Mouse (Mus musculus) limb, embryonic 10.5 days (tissue): ENCODE data around the gene Rapgef4. TPM values are rescaled to one million over a fixed set of nuclear protein-coding genes. Genes with fewer than 3 reads are reported as not detected.
A peak's percentile ranks its signal among the peaks of the same experiment; 100 is the strongest.

Experiments used
- DNase-seq: peaks from one replicate; pipeline ENCODE4 v3.0.0-alpha.2; 2017; ENCODE audit warnings: low spot score
- H3K27ac ChIP-seq: fragments of 300-500 bp; sonication (generic); 2 replicates; pipeline ENCODE4 v1.5.1; 2016; ENCODE audit warnings: mild to moderate bottlenecking
- H3K27me3 ChIP-seq: fragments of 300-500 bp; sonication (generic); 2 replicates; pipeline ENCODE4 v1.6.1; 2016; ENCODE audit warnings: low read depth, mild to moderate bottlenecking; ENCODE audit not compliant: poor library complexity, severe bottlenecking
- H3K36me3 ChIP-seq: fragments of 300-500 bp; sonication (generic); 2 replicates; pipeline ENCODE4 v1.6.1; 2016; ENCODE audit warnings: mild to moderate bottlenecking, moderate library complexity
- H3K4me1 ChIP-seq: fragments of 300-500 bp; sonication (generic); 2 replicates; pipeline ENCODE4 v1.6.1; 2016
- H3K4me3 ChIP-seq: fragments of 300-500 bp; sonication (generic); 2 replicates; pipeline ENCODE4 v1.5.1; 2016; ENCODE audit warnings: mild to moderate bottlenecking, moderate library complexity
- H3K9me3 ChIP-seq: fragments of 300-500 bp; sonication (generic); replicated peaks from 2 replicates; pipeline ENCODE4 v1.6.1; 2016; ENCODE audit warnings: mild to moderate bottlenecking
- WGBS: fragments of 180-500 bp; shearing (Covaris S2); methylation state at CpG from one replicate; pipeline ENCODE4 v1.1.7; 2016; 5-methylcytosine and 5-hydroxymethylcytosine counted together
- polyA plus RNA-seq: library from polyadenylated mRNA; unstranded; fragments of >200 nt; fragmentation: Nextera tagmentation; extraction: Ambion mirVana; gene quantifications from 2 replicates; pipeline ENCODE4 v1.2.1, GENCODE M21; 2016

The Rapgef4 gene
- polyA plus RNA-seq, 1 experiment from 2014 or later = 1.6 TPM

GRCm38 (mm10) chr2:72178515-72178914 is 197.5 kb downstream of the Rapgef4 start:
- no peaks in the 10 kb centered on the region for H3K9me3 ChIP-seq

GRCm38 (mm10) chr2:72179600-72180301 is 198.7 kb downstream of the Rapgef4 start:
- no peak overlapping the region for H3K27ac ChIP-seq
- no peaks in the 10 kb centered on the region for H3K27me3 ChIP-seq
- no peaks in the 10 kb centered on the region for H3K36me3 ChIP-seq
- DNase-seq = no peak
- no peaks in the 10 kb centered on the region for H3K9me3 ChIP-seq
- 93% methylated on average over 15 of the region's 15 CpGs for WGBS
- no peak overlapping the region for H3K4me3 ChIP-seq
- peaks cover 10% of the 10 kb centered on the region for H3K4me1 ChIP-seq

More at GRCm38 (mm10) chr2:72178515-72178914, 197.5 kb downstream of the Rapgef4 start:
- Histone ChIP-seq H3K36me3 (no peaks in the 10 kb centered on the region), H3K27me3 (no peaks in the 10 kb centered on the region), H3K4me3 (no peak overlapping the region), H3K4me1 (peaks cover 10% of the 10 kb centered on the region), H3K27ac (no peak overlapping the region)
- DNase-seq = no peak
- WGBS = 95% methylated on average over 11 of the region's 11 CpGs

GRCm38 (mm10) chr2:72181443-72181842 is 200.4 kb downstream of the Rapgef4 start:
- Histone ChIP-seq H3K9me3 (no peaks in the 10 kb centered on the region), H3K4me1 (0 out of 2 replicates have a peak, but pooled peaks cover 4% of the 10 kb centered on the region)
- WGBS = 85% methylated on average over 2 of the region's 2 CpGs

GRCm38 (mm10) chr2:72183751-72184150 is 202.7 kb downstream of the Rapgef4 start:
- no peak for DNase-seq
- Histone ChIP-seq H3K27me3 (no peaks in the 10 kb centered on the region), H3K27ac (no peak overlapping the region), H3K36me3 (no peaks in the 10 kb centered on the region), H3K9me3 (no peaks in the 10 kb centered on the region), H3K4me3 (no peak overlapping the region), H3K4me1 (no peaks in the 10 kb centered on the region)
- 88% methylated on average over 3 of the region's 3 CpGs for WGBS

More at GRCm38 (mm10) chr2:72181443-72181842, 200.4 kb downstream of the Rapgef4 start:
- no peak for DNase-seq
- Histone ChIP-seq H3K4me3 (no peak overlapping the region), H3K27ac (no peak overlapping the region), H3K27me3 (no peaks in the 10 kb centered on the region), H3K36me3 (no peaks in the 10 kb centered on the region)

- Histone ChIP-seq H3K4me1 (peaks cover 8% of the 10 kb centered on the region), H3K27ac (no peak overlapping the region), H3K4me3 (no peak overlapping the region), H3K27me3 (no peaks in the 10 kb centered on the region), H3K36me3 (no peaks in the 10 kb centered on the region), H3K9me3 (no peaks in the 10 kb centered on the region)
- 75% methylated on average over 6 of the region's 6 CpGs for WGBS
- DNase-seq = no peak
Measured at GRCm38 (mm10) chr2:72196190-72196965, 215.3 kb downstream of the Rapgef4 start.

GRCm38 (mm10) chr2:72197026-72197425 is 216.0 kb downstream of the Rapgef4 start:
- Histone ChIP-seq H3K4me3 (no peak overlapping the region), H3K9me3 (no peaks in the 10 kb centered on the region), H3K36me3 (no peaks in the 10 kb centered on the region), H3K27me3 (no peaks in the 10 kb centered on the region), H3K27ac (no peak overlapping the region), H3K4me1 (peaks cover 11% of the 10 kb centered on the region)
- WGBS = 53% methylated on average over 3 of the region's 3 CpGs
- DNase-seq = no peak

- H3K27ac ChIP-seq = no peak overlapping the region
- no peak overlapping the region for H3K4me3 ChIP-seq
- 86% methylated on average over 2 of the region's 2 CpGs for WGBS
- no peak for DNase-seq
- H3K4me1 ChIP-seq = peaks cover 23% of the 10 kb centered on the region
- H3K27me3 ChIP-seq = no peaks in the 10 kb centered on the region
- H3K9me3 ChIP-seq = no peaks in the 10 kb centered on the region
- no peaks in the 10 kb centered on the region for H3K36me3 ChIP-seq
Measured at GRCm38 (mm10) chr2:72199451-72199850, 218.4 kb downstream of the Rapgef4 start.

GRCm38 (mm10) chr2:72201506-72201905 is 220.5 kb downstream of the Rapgef4 start:
- Histone ChIP-seq H3K27ac (peak overlapping the region; percentile 2; the same call in 1 of the 2 replicates), H3K4me1 (peaks cover 23% of the 10 kb centered on the region), H3K36me3 (no peaks in the 10 kb centered on the region), H3K27me3 (no peaks in the 10 kb centered on the region), H3K4me3 (no peak overlapping the region), H3K9me3 (no peaks in the 10 kb centered on the region)
- 66% methylated on average over 9 of the region's 9 CpGs for WGBS
- no peak for DNase-seq

GRCm38 (mm10) chr2:72202252-72202651 is 221.2 kb downstream of the Rapgef4 start:
- Histone ChIP-seq H3K9me3 (no peaks in the 10 kb centered on the region), H3K27me3 (no peaks in the 10 kb centered on the region), H3K27ac (no peak overlapping the region), H3K4me1 (peaks cover 23% of the 10 kb centered on the region), H3K4me3 (no peak overlapping the region), H3K36me3 (no peaks in the 10 kb centered on the region)
- WGBS = 86% methylated on average over 6 of the region's 6 CpGs
- no peak for DNase-seq

GRCm38 (mm10) chr2:72203609-72204008 is 222.6 kb downstream of the Rapgef4 start:
- Histone ChIP-seq H3K9me3 (no peaks in the 10 kb centered on the region), H3K36me3 (no peaks in the 10 kb centered on the region), H3K4me1 (peaks cover 23% of the 10 kb centered on the region), H3K27me3 (no peaks in the 10 kb centered on the region), H3K27ac (no peak overlapping the region; the same call in 1 of the 2 replicates), H3K4me3 (no peak overlapping the region)
- DNase-seq = peak; percentile 78
- WGBS = 13% methylated on average over 5 of the region's 5 CpGs

GRCm38 (mm10) chr2:72205869-72206268 is 224.8 kb downstream of the Rapgef4 start:
- Histone ChIP-seq H3K9me3 (no peaks in the 10 kb centered on the region), H3K4me1 (peaks cover 17% of the 10 kb centered on the region), H3K27me3 (no peaks in the 10 kb centered on the region), H3K27ac (no peak overlapping the region), H3K36me3 (no peaks in the 10 kb centered on the region), H3K4me3 (no peak overlapping the region)
- DNase-seq = no peak
- 94% methylated on average over 5 of the region's 5 CpGs for WGBS

GRCm38 (mm10) chr2:72206530-72207248 is 225.6 kb downstream of the Rapgef4 start:
- no peak for DNase-seq
- Histone ChIP-seq H3K27me3 (no peaks in the 10 kb centered on the region), H3K4me3 (no peak overlapping the region), H3K36me3 (no peaks in the 10 kb centered on the region), H3K9me3 (no peaks in the 10 kb centered on the region), H3K27ac (no peak overlapping the region), H3K4me1 (peaks cover 12% of the 10 kb centered on the region)
- WGBS = 89% methylated on average over 4 of the region's 4 CpGs

GRCm38 (mm10) chr2:72217336-72217735 is 236.3 kb downstream of the Rapgef4 start:
- Histone ChIP-seq H3K4me1 (peaks cover 15% of the 10 kb centered on the region; the same call in 1 of the 2 replicates), H3K4me3 (no peak overlapping the region), H3K36me3 (no peaks in the 10 kb centered on the region), H3K27me3 (no peaks in the 10 kb centered on the region), H3K27ac (no peak overlapping the region), H3K9me3 (no peaks in the 10 kb centered on the region)
- WGBS = 88% methylated on average over 3 of the region's 3 CpGs
- no peak for DNase-seq
